Mouse (Mus musculus) c-Kit-positive CD71-negative TER-119-negative erythroid progenitor cells, embryonic 14.5 days (primary cell): ENCODE data around the gene Rps6ka2.
A peak's percentile ranks its signal among the peaks of the same experiment; 100 is the strongest.
"Not testable (repeated sequence)": the region's sequence is repeated elsewhere in the genome, so short reads cannot be mapped to it uniquely, and the experiment has no call there.

Experiments
- DNase-seq: peaks from one replicate; pipeline ENCODE4 v3.0.0-alpha.2; 2013; ENCODE audit warnings: low read depth

The Rps6ka2 gene

DNA sequence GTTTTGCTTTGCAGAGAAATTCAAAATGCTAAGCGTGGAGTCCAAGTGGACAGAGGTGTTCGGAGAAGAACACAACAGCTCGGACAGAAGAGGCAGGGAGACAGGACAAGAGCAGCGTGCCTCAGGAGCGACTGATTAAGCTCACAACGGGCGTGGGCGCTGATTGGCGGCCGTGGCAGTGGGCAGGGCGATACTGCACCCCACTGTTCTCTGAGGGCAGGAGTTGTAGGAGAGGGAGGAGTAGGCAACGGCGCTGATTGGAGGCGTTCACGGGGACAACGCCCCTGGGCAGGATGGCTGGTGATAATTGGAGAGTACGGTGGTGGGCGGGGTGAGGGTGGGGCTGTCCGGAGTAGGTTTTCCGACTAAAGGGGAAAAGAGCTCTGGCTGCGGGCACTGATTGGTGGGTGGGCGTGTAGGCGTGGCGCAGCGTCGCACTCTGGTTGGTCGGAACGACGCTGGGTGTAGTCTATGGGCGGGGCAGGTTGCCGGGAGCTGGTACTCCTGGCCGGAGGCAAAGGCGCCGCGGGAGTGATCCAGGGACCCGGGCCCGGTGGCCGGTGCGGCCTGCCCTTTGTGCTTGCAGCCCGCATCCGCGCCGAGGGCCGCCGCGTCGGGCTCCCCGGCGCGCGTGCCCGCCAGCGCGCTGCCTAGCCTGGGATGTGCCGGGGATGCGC, at the start of gene Rps6ka2:
Gene Rps6ka2, plus strand, starts transcription at position 489 of the 677 bp plus-strand sequence.
- peak; percentile 88 for DNase-seq

DNA sequence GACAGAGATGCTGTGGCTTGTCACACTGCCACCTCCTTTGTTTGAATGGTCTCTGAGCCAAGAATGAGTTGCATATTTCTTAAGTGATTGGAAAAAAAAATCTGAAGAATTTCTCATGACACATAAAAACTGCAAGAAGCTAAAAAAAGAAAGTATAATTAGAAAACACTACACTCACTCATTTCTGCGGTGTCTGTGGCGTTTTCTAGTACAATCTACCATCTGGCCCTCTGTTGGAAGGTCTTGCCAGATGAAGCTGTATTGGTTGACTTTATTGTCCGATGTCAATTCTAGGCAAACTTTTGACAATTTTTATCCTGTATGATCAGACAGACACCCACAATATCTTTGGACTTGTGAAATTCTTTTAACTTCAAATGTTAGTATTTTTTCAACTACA, 49.1 kb upstream of the Rps6ka2 start:
- not testable (repeated sequence) for DNase-seq

DNA sequence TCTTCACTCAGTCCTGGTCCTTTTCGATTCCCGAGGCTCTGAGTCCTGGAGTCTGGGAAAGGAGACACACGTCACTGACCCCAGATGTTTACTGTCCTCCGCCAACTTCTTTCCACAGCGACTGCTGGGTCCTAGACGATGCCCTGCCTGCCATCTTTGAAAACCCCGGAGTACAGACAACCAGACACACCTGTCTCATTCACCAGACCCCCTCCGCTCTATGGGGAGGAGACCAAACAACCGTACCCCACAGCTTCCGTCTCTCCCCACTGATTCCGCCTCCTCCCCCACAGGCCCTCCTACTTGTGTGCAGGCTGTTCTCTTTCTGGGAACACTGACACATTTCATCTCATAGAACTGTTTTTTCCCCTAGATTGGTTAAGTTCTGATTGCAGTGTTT, 47.4 kb upstream of the Rps6ka2 start:
- not testable (repeated sequence) for DNase-seq

DNA sequence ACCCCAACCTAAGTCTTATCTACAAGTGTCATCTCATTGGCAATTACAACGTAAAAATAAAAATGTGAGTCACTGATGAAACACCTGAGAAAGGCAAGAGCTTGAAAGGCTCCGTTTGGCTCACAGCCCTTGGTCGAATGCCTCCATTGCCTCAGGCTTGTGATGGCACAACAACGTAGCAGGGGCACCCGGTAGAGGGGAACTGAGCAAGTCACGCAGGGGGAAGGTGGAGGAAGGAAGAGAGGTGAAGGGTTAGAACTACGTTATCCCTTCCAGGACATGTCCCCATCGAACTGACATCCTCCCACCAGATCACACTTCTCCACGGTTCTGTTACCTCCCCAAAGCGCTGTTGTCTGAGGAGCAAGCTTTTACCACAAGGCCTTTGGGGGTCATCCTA, 43.4 kb upstream of the Rps6ka2 start:
- DNase-seq: not testable (repeated sequence)

DNA sequence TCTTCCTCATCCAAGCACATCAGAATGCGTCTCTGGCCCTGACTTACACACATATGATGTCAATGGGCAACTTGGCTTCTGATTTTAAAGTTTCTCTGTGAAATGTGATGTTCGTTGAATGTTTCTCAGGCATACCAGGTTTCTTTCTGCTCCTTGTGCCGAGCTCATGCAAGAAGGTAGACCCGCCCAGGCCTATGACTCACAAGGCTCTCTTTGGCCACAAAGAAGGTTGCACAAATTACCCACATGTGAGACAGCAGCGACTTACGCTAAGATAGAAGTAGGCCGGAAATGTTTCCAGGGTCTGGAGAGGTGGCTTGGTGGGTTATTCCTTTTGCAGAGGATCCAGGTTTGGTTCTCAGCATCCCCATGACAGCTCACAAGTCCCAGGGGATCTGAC, 35.9 kb upstream of the Rps6ka2 start:
- not testable (repeated sequence) for DNase-seq

DNA sequence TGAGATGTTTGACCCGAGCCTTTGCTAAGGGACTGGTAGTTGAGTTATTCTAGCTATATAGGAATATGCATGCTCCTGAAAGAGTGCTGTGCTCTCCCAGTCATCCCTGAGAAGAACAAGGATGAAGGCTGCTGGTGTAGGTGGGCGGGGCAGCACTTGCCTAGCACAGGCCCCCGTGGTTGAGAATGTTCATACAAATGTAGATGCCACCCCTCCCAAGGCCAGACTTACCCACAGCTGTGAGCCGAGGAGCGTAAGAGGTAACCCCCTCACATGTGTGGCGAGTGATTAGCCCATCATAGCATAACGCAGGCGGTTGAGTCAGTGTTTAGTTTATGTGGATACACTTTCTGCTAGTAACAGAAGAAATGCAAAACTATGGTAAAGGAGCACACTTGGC, 34.6 kb upstream of the Rps6ka2 start:
- DNase-seq: not testable (repeated sequence)

DNA sequence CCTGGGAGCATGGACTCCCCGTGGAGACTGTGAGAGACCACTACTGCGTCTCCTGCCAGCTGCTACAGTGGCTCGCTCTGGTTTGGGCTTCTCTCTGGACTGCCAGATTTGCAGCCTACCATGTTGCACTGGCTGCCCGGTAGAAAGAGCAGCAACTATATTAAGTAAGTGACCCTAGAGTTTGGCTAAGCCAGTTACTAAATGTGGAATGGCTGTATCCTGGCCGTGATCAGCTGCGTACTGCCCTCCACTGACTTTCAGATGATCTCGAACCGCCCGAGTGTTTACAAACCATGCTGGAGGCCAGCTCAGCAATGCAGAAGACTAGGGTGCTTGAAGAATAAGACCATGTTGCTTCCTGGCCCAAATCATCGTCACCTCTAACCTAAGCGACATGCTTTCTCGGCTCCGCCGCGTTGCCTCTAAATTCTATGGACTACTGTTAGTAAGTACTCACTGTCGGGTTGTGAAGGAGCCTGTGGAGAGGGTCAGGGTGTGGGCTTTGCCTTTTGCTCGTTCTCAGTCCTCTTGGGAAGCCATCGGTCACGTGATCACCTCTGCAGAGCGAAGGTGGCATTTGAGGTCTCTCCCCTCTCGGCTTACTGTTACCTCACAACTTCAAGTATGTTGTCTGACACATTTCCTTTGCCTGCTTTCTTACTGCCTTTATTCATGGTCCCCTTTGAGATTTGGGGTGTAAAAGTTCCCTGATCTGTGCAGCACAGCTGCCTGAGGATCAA, 31.6 kb upstream of the Rps6ka2 start:
- no peak for DNase-seq

DNA sequence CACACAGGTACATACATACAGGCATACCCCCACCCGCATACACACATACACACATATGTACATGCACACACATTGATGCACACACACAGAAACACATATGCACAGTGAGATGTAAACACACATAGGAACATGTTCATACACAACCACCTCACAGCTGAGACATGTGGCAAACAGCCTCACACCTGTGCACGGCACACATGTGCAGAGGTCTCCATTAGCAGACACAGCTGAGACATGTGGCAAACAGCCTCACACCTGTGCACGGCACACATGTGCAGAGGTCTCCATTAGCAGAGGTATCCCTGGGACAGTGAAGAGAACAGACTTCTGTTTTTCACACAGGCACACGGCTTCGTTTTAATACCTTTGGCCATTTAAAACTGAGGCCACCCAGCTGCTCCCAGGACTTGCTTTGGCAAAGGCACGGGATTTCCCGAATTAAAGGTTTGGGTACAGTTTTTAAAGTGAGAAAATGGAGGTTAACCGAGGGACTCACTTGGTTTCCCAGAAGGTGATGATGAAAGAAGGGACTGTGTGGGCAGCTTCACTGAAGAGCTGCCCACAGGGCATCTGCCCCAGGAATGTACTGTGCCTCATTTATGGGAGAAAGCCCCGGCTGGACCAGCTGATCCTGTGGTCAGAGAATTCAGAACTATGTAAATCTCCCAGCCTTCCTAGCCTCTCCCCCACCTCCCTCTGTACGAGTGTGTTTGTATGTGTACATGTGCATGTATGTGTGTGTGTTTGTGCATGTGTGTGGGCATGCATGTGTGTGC, 29.3 kb upstream of the Rps6ka2 start:
- DNase-seq: no peak

DNA sequence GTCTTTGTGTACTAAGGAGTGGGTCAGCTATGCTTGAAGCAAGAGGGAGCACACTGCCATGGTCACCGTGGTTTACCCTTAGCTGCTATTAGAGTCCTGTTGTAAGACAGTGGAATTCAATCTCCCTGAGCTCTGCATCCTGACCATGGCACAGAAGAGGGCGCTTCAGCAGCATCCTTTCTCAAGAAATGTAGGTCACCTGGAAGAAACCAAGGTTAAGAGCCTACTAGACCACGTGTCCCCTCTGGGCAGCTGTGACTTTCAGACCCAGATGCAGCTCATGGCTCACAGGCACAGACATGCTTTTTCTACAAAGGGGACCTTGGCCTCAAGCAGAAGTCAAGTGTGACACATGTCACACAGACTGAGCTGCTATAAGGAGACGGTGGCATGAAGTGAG, 27.5 kb upstream of the Rps6ka2 start:
- no peak for DNase-seq

DNA sequence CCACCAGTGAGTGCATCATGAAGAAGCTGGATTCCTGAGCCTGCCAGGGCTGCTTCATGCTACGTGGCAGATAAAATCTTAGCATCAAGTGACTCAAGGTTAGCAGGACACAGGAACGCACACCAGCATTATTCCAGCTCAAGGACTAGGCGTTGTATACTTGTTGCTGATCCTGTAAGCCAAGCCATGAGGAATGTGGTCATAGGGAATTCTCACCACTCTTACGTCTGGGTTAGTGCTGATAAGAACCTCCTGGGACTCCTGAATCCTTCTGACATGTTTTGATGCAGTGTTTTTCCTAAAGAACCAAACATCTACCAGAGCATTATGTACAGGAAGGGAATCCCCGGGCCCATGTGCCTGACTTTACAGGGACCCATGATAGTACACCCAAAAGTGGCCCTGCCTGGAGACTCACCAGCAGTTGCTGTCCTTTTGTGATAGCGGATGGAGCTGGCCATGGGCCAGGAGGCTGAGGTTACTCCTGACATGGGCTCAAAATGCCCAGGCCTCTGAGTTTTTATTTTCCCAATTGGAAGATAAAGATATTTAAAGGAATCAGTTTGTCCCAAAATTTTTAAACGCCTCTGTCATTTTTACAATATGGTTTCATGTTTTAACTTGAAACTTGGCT, 25.9 kb upstream of the Rps6ka2 start:
- DNase-seq: no peak

DNA sequence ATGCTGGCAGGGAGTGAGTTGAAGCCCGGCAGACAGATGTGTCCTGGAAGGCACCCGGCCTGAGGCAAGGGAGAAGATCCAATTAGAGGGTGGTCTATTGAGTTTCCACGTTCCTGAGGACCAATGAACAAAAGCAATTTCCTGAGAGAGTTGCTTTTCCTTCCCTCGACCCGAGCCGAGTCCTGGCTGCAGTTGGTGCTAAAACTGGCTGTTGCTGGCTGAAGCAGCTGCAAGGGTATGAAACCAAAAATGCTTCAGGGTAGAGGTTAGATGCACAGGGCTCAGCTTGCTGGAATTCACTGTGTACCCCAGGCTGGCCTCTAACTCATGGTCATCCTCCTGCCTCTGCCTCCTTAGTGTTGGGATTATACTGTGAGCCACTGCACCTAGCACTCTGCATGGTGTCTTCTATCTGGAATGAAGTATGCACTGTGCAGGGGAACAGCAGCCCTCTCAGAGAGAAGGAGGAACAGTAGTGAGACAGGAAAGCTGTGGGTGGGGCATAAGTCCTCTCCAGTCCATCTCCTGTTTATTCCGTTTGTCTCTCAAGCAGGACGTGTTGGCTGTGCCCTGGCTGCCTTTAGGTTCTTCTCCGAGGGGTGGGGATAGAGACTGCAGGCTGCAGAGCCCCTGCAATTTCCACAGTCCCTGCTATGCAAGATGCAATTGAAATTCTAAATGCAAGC, 24.4 kb upstream of the Rps6ka2 start:
- DNase-seq: no peak

DNA sequence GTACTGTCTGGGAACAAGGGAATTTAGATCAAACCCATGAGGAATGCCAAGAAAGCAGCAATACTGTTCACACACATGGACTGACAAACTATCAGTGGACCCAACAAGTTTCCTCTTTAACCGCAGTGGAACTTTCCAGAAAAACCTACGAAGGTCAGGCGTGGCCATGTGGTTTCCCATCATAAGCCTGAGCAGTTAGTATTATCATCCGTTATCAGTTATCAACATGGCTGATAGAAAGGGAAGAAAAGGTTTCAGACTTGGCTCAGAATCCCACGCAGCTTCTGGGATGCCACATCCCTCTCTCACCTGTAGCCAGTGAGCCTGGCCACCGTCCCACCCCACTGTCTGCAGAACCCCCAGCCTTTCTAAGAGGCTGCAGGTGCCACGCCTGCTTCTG, 23.4 kb upstream of the Rps6ka2 start:
- DNase-seq: no peak

DNA sequence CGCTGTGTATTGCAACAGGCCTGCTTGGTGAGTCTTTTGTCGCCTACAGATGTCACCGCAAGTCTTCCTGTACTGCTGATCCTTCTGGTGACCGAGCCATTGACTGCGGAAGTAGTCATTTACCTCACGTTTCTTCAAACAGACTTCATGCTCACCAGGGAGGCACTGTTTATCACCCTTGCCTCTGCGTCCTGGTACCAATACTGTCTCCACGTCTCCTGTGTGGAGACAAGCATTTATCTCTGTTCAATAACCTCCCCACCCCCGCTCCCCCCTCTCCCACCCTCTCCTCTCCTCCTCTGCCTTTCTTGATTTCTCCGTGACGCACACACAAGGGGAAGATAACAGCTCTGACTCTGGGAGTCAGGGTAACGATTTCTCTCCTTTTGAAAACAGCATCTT, 22.0 kb upstream of the Rps6ka2 start:
- no peak for DNase-seq

DNA sequence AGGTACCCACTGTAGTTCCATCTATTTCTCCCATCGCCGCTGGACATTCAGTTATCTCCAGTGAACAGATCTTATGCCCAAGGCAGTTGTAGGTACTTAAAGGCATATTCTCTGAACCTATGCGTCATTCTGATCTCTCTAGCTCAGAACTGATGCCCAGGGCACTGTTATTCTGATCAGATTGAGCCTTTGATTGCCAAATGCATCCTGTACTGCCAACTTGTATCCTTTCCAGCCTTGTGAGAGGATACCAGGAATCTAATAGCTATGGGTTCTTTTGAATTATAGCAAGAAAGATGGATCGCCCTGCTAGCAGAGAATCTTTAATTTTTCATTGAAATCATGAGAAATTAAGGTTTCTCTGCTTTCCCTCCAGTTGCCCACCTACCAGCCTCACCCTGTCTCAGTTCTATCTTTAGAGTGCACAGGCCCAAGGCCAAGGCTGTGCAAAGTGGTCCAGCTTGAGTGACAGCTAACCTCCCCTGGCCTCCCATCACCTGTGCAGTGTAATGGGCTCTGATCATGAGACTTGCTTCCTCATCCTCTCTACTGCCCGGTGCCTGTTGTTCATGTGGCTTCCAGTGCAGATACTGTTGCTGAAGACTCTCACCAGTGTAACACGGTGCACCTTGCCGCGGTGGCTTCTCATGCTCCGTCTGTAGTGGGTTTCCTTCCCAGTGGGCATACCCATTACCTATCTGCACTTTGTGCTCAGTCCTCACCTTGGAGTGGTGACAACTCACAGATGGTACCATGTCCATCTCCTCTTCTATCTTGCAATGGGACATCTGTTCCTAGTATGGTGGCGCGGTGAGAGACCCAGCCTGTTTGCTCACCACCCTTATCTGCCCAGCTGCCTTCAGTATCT, 20.4 kb upstream of the Rps6ka2 start:
- DNase-seq: no peak

DNA sequence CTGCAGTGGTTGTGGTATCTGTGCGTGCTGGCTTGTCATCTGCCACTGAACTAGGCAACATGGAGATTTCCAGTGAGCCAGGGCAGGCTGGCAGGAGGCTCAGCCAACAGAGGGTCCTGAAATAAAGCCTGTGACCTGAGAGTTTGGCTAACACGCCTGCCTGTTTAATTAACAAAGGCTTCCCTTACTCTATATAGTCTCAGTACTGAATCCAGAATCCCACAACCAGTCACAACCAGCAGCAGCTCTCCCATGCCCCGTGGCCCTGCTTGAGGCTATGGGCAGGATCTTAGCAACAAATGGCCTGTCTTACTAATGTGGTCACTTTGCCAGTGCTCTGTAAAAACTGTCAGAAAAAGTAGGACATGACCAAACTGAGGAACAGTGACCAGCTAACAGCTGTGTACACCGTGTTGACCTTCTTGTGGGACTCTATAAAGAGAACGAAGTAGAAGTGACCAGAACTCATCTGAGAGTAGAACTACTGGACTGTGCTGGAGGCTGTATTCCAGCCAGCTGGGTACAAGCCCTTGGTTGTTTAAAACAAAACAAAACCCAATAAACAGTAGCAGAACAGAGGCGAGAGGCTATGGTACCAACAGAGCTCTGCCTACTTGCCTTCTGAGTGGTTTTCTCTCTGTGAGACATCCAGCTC, 18.3 kb upstream of the Rps6ka2 start:
- no peak for DNase-seq

DNA sequence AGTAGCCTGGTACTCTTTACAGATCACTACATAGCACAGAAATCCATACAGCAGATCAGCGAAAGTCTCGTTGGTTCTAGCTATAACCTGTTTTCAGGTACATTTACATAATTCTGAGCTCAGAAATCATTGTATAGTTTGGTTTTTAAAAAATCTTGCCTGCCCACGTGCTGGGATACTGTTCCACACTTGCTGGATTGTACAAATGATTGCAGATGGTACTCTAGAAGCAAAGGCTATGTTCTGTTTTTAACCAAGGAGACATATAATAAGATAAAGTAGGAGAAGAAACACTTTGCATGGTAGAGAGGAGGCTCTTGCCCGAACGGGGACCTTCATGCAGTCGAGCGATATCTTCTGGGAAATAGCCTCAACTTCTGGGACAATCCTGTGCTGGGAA, 17.3 kb upstream of the Rps6ka2 start:
- no peak for DNase-seq

DNA sequence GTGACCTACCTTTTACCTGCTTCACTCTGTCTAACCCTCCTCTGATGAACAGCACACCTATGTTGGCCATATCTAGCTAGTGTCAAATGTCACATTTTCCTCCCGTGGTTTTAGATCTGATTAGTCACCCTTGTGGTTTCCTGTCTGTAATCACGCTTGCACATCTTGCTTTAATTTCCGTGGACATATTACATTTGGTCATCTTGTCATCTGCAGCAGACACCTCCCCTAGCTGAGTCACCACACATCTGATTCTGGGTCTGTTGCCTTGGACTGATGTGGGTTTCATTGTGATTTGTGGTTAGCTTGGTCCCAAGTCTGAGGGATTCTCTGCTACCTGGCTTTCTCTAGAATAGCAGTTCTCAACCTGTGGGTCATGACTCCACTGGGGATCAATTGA, 6.0 kb upstream of the Rps6ka2 start:
- peak; percentile 33 for DNase-seq

DNA sequence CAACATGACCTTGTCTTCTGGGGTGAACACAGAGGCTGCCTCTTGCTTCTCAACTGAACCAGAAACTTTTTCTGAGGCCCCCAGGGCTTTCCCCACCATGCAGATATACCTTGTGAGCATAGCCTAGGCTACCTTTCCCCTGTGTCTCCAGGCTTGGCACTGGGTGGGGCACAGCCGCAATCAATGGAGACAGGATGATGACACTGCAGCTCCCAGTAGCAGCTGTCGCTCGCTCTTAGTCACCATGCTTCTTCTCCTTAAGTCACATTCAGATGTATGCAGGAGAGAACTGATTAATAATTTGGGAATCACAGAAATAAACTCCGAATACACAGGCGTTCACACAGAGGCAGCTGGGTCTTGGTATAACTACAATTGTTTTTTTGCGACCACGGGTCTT, 4.4 kb upstream of the Rps6ka2 start:
- DNase-seq: no peak

DNA sequence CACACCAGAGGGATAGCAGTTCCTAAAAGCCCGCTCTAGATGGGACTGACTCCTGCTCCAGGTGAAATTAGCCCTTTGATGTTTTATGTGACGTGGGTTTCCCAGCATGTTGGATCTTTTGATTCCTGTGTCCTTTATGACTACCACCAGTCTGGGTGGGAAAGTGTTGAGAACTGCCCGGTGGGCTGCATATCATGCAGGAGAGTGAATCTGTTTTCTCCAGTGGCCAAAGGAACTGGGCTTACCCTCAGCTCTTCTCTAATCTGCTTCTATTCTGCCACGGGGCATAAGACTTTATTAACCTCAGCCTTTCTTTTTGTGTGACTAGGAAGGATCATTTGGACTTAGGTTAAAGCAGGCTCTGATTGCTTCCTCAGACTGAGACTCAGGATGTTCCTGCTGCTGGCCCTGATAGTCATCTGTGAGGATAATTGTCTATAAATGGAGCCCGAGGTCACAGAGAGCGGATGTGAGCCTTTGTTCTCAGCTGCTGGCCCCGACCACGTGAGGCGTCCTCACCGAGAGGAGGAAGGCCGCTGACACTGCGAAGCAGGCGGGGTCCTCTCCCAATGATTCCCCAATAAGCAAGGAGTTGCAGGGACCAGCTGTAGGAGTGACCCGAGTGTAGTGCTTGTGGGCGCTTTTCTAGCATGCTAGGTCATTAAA, 821 bp upstream of the Rps6ka2 start:
- DNase-seq: peak; percentile 35
